Mouse (Mus musculus) cerebellum, postnatal 14 days (tissue): ENCODE data around the gene Cdc16.
"Not testable (repeated sequence)": the region's sequence is repeated elsewhere in the genome, so short reads cannot be mapped to it uniquely, and the experiment has no call there.

ENCODE experiments used
- DNase-seq, 2 experiments: peaks; one replicate each; pipeline ENCODE4 v3.0.0; 2021; ENCODE audit warnings: mixed read lengths in 2 of 2

Gene Cdc16

DNA sequence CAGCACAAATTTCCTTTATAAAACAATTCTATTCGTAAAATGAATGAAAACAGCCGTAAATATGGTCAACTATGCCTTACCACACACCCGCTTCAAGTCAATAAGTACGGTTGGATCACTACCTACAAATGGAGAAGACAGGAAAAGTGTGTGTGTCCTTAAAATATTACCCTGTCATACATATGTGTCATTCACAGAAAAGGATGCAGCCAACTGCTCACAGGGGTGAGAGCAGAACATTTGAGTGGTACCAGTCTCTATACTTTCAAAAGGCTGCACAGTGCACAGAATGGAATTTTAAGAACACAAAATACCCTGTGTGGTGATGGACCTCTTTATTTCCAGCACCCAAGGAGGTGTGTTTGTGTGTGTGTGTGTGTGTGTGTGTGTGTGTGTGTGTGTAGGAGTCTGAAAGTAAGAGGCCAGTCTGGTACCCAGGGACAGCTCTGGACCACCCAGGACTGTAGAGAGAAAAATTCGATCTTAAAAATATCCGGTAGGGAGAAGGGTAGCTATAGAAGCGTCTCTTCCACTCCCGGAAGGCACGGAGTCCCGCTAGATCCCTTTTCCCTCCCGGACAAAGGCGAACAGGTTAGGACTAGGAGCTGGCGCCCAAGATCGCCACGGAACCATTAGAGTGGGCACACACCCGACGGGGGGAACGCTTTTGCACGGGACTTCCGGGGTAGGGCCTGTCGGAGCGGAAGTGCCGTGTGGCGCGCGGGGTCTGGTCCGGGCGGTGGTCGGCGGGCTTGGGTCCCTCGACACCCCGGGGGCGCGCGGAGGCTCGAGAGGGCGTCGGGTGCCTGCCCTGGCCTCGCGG is at the start of gene Cdc16:
Gene Cdc16, plus strand, starts transcription at position 695 of the 823 bp plus-strand sequence.
- peak; percentile 96 to 97 for DNase-seq

DNA sequence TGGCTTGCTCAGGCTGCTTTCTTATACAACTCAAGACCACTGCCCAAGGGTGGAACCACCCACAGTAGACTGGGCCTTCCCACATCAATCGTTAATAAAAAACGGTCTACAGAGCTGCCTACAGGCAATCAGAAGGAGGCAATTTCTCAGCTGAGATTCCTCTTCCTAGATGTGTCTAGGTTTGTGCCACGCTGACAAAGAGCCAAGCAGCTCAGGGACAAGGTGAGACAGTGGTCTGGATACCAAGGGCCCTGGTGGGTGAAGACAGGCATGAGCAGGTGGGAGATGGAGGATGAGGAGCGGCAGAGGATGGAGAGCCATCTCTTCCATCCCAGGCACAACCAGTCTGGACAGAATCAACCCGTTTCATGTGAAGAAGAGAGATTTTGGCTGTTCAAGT is 49.0 kb upstream of the Cdc16 start:
- no peak for DNase-seq

DNA sequence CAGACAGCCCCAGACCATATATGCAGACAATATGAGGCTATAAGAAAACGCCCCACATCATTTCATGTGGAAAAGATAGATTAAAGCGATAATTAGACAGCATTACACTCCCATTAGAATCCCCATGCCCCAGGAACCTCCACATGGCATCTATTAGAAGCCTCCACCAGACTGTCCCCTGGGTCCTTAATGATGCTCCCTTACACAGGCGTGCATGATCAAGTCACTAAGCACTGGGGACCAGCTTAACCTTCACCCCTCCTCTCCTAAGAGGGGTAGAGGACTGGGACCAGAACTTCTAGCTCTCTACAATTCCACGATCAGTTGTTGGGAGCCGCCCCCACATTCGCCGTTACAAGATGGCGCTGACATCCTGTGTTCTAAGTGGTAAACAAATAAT is 38.5 kb upstream of the Cdc16 start:
- no peak for DNase-seq

DNA sequence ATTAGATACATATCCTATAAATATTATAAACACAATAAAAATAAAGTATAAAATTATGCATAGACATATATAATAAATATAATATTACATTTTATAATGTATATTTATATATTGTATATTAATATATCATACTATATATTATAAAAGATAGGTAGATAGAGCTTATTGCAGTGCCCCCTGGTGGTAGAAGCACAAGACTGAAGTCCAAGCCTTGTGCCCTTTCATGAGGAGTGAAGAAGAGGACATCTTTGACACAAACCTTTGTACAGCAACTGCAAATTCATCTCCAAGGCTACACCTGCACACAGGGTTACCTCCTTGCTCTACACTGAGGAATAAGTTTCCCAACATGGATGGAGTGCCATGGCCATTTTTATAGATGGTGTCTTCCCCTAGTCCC is 31.8 kb upstream of the Cdc16 start:
- DNase-seq, result peak; percentile 77 to 85

DNA sequence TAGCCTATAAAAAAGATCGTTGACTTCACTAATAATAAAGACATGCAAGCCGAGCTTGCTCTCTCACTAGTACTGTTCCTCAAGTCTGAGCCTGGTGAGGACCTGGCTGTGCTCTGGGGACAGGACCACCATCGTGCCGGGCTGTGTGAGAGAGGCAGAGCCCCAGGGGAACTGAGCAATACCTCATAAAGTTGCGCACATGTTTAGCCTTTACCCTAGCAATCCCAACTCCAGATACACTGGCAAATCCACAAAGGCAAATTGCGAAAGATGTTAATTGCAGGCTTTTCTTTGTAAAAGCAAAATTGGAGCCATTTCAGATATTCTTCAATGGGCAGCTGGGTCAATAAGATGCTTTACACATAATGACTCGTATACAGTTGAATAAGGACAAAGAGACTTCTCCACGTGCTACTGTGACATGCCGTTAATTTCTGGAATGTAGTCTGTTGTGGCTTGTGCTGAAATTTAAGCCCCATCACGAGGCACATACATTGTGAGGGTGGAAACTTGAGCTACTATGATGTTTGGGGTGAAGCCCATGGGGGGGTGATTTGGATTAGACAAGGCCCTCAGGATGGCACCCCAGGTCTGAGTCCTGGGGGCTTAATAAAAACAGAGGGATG is 29.9 kb upstream of the Cdc16 start:
- DNase-seq, result no peak

DNA sequence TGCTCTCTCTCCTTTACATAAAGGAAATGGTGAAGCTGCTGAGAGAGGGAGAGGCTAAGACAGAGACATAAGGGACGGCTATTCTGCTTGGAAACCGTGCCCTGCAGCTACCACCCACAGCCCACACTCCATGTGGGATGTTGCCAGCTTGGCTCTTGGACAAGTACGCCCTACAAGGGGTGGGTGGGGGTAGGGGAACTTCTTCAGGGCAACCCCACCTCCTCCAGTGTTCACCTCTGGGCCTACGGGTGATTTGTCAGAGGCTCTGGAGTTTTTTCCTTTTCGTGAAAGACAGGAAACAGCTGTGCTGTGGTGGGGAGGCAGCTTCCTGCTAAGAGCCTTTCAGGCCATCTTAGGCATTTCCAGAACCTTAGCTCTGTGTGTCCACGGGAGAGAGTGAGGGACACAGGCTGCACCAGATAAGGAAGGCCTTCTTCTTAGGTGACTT is 17.1 kb upstream of the Cdc16 start:
- peak in 1 of 2 experiments; percentile 18 for DNase-seq

DNA sequence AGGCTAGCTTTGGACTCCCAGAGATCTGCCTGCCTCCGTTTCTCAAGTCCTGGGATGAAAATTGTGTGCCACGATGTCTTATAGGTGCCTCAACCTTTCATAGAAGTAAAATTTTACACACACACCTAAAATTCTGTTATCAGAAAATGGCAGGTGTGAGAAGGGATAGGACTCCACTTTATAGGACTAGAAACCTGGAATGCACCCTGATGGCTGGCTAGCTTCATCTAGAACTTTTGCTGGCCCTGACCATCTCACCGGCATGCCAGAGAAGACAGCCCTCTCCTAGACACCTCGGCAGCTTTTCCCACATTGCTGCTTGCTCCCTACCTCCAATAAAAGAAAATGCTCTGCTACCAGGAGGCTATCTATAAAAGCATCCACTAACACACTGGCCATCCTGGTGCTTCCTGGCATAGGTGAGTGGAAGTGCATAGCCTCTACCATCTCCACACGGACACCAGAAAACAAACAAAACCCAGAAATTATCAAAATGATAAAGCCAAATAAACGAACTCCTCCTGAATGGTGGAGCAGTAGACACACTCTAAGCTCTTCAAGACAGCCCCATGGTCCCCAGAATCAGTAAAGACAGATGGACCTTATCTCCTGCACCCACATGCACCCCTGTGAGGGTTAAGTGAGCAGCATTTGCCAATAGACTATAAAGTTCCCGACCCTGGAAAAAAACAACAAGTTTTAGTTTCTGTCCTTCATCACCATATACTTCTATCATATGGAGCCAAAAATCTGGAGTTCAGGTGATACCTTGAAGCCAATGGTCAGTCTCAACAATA is 16.5 kb upstream of the Cdc16 start:
- DNase-seq, result no peak

DNA sequence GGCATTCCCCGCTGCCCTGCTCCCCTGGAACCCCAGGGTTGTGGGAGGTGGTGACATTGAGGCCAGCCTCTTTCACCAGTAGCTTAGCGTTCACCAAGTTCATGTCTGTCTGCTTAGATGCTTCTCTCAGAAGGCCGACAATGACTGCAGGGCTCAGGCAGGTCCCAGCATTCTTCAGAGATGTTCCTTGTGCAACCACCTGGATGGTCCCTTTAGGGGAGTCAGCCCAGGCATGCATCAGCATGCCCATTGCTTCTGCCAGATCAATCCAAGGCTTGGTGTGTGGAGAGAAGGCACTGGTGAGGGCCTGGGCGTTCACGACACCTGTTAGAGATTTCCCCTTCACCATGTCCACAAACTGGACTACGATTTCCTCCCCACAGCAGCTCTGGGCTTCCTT is 11.3 kb upstream of the Cdc16 start:
- not testable (repeated sequence) for DNase-seq

DNA sequence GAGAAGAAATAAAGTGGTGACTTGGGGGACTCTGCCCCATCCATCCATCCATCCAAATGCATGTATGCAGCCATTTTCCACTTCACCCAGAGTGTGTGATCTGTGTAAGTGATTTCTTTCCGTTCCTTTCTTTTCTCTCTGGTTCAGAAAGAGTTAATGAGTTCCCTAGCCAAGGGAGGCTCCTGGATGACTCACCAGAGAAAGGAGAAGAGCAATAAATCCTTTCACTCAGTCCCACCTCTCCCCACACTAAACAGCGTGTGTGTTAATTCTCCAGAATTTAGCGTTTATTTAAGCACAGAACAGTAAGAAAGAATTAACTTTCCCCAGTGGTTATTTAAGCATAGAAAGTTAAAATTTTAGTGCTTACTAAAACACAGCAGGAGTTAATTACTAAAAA is 9.8 kb upstream of the Cdc16 start:
- DNase-seq, result no peak

DNA sequence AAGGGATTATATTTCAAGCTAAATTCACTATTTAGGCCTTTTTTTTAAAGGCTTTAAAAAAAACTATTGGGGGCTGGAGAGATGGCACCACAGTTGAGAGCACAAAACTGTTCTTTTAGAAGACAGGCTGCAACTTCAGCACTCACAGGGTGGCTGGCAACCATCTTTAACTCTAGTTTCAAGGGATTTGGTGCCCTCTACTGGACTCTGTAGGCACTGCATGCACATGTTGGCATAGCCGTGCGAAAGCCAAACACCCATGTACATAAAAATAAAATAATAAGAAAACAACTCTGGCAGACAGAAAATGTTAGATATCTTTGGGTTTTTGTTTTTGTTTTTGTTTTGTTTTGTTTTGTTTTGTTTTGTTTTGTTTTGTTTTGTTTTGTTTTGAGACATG is 3.8 kb upstream of the Cdc16 start:
- peak; percentile 88 to 96 for DNase-seq

DNA sequence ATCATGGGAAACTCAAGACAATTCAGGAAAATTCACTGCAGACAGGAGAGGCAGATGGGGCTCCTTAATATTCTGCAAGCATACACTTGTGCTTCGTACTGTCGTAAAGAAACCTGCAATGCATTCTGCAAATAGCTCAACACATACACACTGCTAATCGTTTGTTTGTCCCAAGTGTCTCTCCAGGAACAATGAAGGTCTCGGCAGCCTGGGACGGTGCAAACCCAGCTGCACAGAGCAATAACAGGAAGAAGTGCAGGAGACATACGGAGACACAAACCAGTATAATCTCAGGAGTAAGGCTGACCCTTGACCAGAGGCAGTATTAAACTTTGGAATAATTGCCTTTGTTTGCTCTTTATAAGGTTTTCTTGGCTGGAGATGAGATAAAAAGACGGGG is 996 bp upstream of the Cdc16 start:
- no peak for DNase-seq

DNA sequence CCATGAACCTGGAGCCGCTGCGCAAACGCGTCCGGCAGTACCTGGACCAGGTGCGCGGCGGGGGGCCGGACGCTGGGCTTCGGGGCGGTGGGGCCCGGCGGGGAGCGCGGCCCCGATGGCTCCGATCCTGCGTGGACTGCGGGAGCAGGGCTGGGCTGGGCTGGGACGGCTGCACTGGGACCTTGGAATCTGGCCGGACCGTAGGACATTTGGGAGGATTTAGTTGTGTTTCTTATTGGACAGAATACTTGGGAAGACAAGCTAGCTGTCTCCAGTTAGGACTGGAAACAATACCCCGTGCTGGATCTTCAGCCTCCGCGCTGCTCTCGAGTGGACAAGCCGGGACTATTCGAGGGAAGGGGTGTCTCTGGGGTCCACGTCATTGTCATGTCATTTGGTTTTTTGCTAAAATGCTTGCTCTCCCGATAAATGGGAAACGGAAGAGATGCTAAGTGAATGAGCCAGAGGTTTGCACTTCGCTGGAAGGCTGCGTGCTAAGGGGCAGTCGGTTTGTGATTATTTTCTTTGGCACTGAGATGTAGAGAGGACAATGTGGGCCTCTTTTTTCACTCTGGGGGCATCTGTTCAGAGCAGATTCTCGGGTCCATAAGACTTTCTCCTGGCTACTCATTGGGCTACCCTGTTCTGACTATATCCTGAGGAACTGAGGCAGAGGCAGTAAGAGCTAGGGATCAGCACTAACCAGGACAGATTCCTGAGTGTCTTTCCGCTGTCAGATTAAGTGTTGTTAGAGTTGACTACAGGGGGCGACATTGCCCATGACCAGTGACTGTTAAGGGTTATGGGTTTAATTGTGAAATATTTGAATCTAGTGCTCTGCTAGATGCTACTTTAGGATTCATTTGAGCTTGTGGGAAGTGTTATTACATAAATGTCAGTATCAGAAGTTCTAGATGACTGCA is 590 bp downstream of the Cdc16 start:
- peak; percentile 66 to 67 for DNase-seq

DNA sequence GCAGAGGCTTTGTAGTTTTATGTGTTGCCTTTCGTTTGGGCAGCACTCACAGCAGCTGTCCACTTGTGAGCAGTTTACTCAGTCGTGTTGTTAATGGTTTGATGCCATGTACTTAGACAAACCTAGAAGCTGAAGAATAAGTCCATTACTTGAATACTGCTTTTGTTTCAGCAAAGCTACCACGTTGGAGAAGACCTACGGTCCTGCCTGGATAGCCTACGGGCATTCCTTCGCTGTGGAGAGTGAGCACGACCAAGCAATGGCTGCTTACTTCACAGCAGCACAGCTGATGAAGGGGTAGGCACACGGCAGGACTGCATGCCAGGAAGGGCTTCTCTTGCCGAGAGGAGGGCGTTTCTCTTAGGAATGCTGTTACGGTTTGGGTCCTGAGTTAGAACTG is 11.7 kb downstream of the Cdc16 start:
- DNase-seq, result no peak

DNA sequence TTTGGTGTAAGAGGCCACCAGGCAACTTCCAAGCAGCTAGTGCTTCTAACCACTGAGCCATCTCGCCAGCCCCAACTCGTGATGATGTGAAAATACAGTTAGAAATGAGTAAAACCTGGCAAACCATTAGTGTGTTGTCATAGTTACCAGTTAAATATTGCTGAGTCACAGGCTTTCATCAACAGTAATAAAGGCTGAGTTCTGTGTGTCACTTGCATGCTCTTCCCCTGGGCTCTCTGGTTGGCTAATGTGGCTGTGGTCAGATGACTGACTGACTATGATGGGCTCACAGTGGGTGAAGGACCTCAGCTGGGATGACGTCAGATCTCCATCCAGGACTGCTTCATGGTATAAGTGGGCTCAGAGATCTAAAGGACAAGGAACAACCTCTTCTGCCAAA is 23.1 kb downstream of the Cdc16 start:
- DNase-seq, result no peak

DNA sequence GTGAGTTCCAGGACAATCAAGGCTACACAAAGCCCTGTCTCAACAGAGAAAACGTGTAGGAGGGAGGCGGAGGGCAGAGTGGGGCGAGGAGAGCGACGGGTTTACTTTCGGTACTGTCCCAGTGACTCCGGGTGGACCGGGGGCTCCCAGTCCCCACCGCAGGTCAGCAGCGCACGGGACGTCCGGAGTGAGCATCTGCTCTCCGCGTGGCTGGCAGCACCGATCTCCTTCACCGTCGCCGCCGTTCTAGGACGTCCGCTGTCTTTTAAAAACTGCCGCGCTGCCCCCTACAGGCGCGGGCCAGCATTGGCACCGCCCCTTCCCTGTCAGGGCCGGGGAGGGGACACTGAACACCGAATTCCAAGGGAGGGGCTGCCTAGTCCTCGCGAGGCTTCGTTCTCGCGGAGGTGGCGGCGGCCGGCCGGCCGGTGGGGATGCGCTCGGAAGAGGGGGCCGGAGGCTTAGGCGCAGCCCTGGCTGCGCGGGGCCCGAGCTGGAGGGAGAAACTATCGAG is 27.8 kb downstream of the Cdc16 start, which contains the start of gene Upf3a:
Gene Upf3a, plus strand, starts transcription at position 366 of the 514 bp plus-strand sequence.
- peak; percentile 93 for DNase-seq

DNA sequence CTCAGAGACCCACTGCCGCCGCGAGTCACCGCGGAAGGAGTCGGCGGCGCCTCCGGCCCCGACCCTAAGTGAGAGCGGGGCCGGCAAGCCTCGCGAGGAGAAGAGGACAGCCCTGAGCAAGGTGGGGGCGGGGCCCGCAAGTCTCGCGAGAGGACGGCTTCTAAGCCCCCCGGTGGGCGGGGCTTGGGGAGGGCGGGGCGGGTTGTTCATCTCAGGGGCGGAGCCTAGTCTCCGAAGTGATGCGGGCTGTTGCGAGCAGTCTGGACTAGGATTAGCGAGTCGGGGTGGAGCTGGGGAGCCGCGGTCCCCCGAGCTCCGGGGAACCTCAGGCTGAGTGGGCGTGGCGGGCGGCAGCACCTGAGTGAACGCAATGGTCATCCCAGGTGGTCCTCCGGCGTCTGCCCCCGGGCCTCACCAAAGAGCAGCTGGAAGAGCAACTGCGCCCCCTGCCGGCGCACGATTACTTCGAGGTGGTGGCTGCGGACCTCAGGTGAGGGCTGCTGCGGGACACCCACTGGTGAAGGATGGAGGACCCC is 28.4 kb downstream of the Cdc16 start:
- peak; percentile 99 to 100 for DNase-seq

DNA sequence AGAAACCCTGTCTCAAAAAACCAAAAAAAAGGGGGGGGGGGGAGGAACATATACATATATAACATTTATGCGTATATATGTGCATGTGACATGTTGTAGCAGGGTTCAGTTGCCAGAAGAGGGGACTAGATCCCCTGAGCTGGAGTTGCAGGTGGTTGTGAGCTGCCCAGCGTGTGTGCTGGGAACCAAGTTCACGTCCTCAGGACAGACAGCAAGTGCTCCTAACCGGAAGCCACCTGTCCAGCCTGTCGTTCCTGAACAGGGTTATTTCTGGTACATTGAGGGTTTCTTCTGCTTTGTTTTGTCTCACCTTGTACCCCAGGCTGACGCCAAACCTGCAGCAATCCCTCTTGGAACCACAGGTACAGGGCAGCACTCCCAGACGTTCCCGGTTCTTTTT is 32.1 kb downstream of the Cdc16 start:
- DNase-seq, result no peak

DNA sequence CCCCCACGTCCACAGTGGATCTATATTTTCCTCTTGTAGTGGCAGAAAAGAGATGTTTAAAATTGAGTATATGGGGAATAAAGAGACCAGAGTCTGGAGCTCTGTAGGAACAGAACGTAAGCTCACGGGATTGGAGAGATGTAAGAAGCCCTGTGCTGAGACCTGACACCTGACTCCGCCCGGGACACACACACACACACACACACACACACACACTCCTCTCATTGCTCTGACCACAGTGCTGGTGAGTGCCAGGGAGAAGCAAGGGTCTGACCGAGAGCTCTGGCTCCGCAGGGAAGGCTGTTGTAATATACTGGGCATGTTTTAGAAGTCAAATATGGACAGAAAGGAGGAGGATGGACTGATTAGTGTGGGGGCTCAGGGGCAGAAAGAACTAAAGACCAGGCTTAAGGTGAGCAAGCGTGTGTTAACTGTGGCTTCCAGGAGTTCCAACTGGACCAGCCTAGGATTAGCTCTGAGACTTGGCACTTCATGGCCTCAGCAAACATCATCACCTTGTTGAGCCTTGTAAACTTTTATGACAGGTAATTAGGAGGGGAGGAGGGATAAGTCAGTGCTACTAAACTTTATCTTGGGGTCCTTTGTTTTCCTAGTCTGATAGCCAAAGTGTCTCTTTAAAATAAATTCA is 35.7 kb downstream of the Cdc16 start:
- no peak for DNase-seq

DNA sequence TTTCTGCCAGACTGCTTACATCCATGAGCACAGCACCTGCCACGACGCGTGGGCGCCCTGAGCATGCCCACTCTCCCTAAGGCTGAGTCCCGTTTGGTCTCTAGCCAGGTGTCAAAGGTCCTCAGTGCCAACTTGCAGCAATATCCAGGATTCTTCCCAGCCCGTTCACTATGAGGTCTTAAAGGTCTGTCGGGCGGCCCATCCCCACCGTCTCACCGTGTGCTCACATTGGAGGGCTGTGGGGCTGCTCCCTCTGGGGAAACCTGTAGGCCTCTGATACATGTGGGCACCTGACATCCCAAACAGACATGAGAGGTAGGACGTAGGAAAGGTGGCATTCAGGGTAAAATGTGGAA is 36.2 kb downstream of the Cdc16 start:
- no peak for DNase-seq

DNA sequence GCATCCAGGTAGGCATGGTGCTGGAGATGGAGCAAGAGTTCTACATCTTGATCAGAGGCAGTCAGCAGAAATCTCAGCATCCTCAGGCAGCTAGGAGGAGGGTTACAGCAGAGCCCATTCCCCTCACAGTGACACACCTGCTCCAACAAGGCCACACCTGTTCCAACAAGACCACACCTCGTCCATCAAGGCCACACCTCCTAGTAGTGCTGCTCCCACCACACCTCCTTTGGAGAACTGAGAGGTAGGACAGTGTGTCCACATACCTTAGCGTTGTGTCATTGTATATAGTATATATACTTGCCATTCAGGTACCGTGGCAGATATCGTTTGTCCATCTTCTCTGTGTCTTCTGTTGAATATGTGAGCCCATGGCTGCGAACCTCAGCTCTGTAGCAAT is 40.2 kb downstream of the Cdc16 start:
- no peak for DNase-seq

DNA sequence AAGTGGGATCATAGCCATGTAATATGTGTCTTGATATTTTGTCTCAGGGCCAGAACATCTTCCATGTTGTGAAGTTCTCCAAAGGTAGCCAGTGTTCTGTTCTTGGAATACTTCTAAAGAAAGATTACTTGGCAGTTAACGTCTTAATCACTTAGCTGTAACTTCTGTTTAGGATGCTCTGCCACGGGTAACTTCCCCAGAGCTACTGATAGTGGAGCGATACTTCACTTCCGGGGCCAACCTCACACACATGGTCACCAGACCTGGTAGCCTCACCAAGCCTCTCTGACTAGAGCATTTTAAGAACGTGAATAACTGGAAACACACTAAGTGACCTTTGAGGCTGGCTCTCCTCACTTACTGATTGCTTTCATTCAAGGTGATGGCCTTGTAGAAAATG is 42.1 kb downstream of the Cdc16 start:
- no peak for DNase-seq
